Mouse (Mus musculus) brain, embryonic 14.5 days (tissue): Measurements from ENCODE around the gene Slc47a2.

ENCODE experiments used
- CTCF ChIP-seq: fragments of 200-500 bp; IDR thresholded peaks from 2 replicates; pipeline ENCODE4 v1.5.1; 2012; ENCODE audit warnings: inconsistent platforms, mild to moderate bottlenecking, moderate library complexity, borderline replicate concordance; ENCODE audit not compliant: insufficient read depth, insufficient read length; ENCODE audit errors: extremely low read depth
- POLR2A ChIP-seq: fragments of 200-500 bp; IDR thresholded peaks from 2 replicates; pipeline ENCODE4 v1.6.1; 2012; ENCODE audit warnings: mild to moderate bottlenecking, inconsistent platforms, borderline replicate concordance; ENCODE audit not compliant: poor library complexity, insufficient read depth, insufficient read length, severe bottlenecking; ENCODE audit errors: extremely low read depth

GRCm38 (mm10) chr11:61293251-61293650 lies 49.4 kb downstream of the Slc47a2 start:
- TF ChIP-seq CTCF: no peak
- no peak for TF ChIP-seq POLR2A
